Mouse (Mus musculus): ENCODE measurements around the gene Erbin.

DNA sequence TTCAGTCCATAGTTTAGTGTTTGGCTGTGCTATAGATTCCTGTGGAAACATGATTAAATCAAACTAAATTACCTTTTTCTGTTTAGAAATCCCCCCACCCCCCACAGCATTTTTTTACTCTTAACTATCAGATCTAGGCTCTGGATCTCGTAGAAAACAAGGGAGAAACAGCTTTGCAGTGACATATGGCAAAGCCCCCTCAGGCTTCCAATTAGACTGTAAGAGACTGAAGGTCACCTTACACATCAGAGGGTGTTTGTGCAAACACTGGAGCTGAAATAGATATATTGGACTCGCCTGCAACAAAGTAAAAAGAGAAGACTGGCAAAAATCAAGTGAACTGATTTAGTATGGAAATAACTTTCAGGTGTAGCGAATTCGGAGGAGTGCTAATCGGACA is 116.6 kb downstream of the Erbin start:
- TF ChIP-seq POLR2A (IDR thresholded peaks at IDR 0.05; ENCODE audit: low read depth, low read length) (no peak), CTCF (IDR thresholded peaks at IDR 0.05; ENCODE audit: extremely low read depth, insufficient read depth, insufficient read length, insufficient replicate concordance) (no peak)
